Mouse (Mus musculus) C2C12 (cell line): ENCODE measurements around the gene Pik3cd.

Experiments
- CTCF ChIP-seq: IDR thresholded peaks from one replicate; pipeline ENCODE4 v1.5.1; 2011; ENCODE audit not compliant: control insufficient read depth, insufficient read depth, insufficient read length
- USF1 ChIP-seq: IDR thresholded peaks from one replicate; pipeline ENCODE4 v1.6.1; 2011; ENCODE audit warnings: low read depth, mild to moderate bottlenecking, control low read depth, moderate library complexity

DNA sequence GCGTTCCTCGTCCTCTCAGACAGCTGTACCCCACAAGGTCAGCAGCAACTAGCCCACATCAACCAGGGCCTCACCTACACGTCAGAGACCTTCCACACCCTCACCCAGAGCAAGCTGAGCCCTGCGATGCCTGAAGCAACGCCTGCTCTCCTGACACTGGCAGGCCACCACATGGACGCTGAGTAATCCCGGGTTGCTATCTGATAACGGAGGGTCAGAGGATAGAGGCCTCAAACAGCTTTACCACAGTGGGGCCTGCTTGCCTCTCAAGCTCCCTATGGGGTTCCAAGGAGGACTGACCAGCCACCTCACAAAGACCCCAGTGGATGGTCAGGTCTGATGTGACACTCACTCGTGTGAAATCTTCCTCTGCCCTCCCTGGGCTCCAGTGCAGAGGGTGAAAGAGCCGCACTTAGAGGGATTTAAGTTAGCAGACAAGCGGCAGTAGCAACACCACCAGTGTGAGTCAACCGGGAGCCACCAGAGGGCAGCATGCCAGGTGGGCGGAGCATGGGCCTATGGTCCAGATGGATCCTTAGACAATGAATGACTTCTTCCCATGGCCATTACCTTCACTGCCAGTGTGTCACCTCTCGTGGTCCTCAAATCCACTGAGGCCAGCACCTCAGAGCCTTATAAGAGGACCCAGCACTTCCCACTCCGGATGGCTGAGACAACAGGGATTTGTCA is 23.4 kb upstream of the Pik3cd start:
- TF ChIP-seq CTCF, result peak; percentile 60
- TF ChIP-seq USF1, result no peak
